Mouse (Mus musculus) retina, adult 2 months (tissue): ENCODE results near the gene Aff3.
"Not testable (repeated sequence)": the region's sequence is repeated elsewhere in the genome, so short reads cannot be mapped to it uniquely, and the experiment has no call there.

Experiments used
- DNase-seq: peaks from one replicate; pipeline ENCODE4 v3.0.0-alpha.2; 2012; ENCODE audit warnings: low read depth, low spot score

Aff3 gene

GRCm38 (mm10) chr1:38439751-38440470 lies 224.8 kb downstream of the Aff3 start:
- no peak for DNase-seq

GRCm38 (mm10) chr1:38438447-38438846 lies 226.3 kb downstream of the Aff3 start:
- no peak for DNase-seq

- no peak for DNase-seq
Measured at GRCm38 (mm10) chr1:38437671-38438070, 227.1 kb downstream of the Aff3 start.

- no peak for DNase-seq
Measured at GRCm38 (mm10) chr1:38436471-38437340, 228.0 kb downstream of the Aff3 start.

GRCm38 (mm10) chr1:38430311-38430710 lies 234.4 kb downstream of the Aff3 start:
- DNase-seq, result not testable (repeated sequence)

GRCm38 (mm10) chr1:38428708-38429683 lies 235.8 kb downstream of the Aff3 start:
- no peak for DNase-seq

- no peak for DNase-seq
Measured at GRCm38 (mm10) chr1:38422921-38423320, 241.8 kb downstream of the Aff3 start.

- no peak for DNase-seq
Measured at GRCm38 (mm10) chr1:38419331-38419730, 245.4 kb downstream of the Aff3 start.

- no peak for DNase-seq
Measured at GRCm38 (mm10) chr1:38418181-38419032, 246.3 kb downstream of the Aff3 start.

GRCm38 (mm10) chr1:38417196-38417595 lies 247.6 kb downstream of the Aff3 start:
- no peak for DNase-seq

GRCm38 (mm10) chr1:38415511-38415910 lies 249.2 kb downstream of the Aff3 start:
- DNase-seq, result no peak

GRCm38 (mm10) chr1:38411106-38411505 lies 253.6 kb downstream of the Aff3 start:
- DNase-seq, result no peak

GRCm38 (mm10) chr1:38410457-38410856 lies 254.3 kb downstream of the Aff3 start:
- no peak for DNase-seq

GRCm38 (mm10) chr1:38408241-38408640 lies 256.5 kb downstream of the Aff3 start:
- no peak for DNase-seq

- no peak for DNase-seq
Measured at GRCm38 (mm10) chr1:38403781-38404180, 261.0 kb downstream of the Aff3 start.

- DNase-seq, result no peak
Measured at GRCm38 (mm10) chr1:38401856-38402255, 262.9 kb downstream of the Aff3 start.

- no peak for DNase-seq
Measured at GRCm38 (mm10) chr1:38399269-38399668, 265.5 kb downstream of the Aff3 start.

- DNase-seq, result no peak
Measured at GRCm38 (mm10) chr1:38398566-38398965, 266.2 kb downstream of the Aff3 start.

GRCm38 (mm10) chr1:38395194-38395681 lies 269.5 kb downstream of the Aff3 start:
- no peak for DNase-seq

GRCm38 (mm10) chr1:38394493-38394892 lies 270.3 kb downstream of the Aff3 start:
- no peak for DNase-seq
